Mouse (Mus musculus) thymus, postnatal 25 days (tissue): Measurements from ENCODE around the gene Cdkal1.

ENCODE experiments used
- DNase-seq: peaks from one replicate; pipeline ENCODE4 v3.0.0; 2022

The Cdkal1 gene

GRCm38 (mm10) chr13:29808383-29808782 lies 47.1 kb downstream of the Cdkal1 start:
- no peak for DNase-seq

GRCm38 (mm10) chr13:29807930-29808329 lies 47.5 kb downstream of the Cdkal1 start:
- DNase-seq = no peak

GRCm38 (mm10) chr13:29806871-29807270 lies 48.6 kb downstream of the Cdkal1 start:
- no peak for DNase-seq

- DNase-seq = no peak
Observed at GRCm38 (mm10) chr13:29805296-29805695, 50.2 kb downstream of the Cdkal1 start.

GRCm38 (mm10) chr13:29804034-29804433 lies 51.4 kb downstream of the Cdkal1 start:
- DNase-seq = no peak

GRCm38 (mm10) chr13:29802699-29803098 lies 52.8 kb downstream of the Cdkal1 start:
- DNase-seq = no peak

GRCm38 (mm10) chr13:29800078-29800477 lies 55.4 kb downstream of the Cdkal1 start:
- DNase-seq = no peak

- DNase-seq = no peak
Observed at GRCm38 (mm10) chr13:29792112-29792511, 63.4 kb downstream of the Cdkal1 start.

GRCm38 (mm10) chr13:29791439-29791838 lies 64.0 kb downstream of the Cdkal1 start:
- no peak for DNase-seq

- DNase-seq = no peak
Observed at GRCm38 (mm10) chr13:29786984-29787383, 68.5 kb downstream of the Cdkal1 start.

- no peak for DNase-seq
Observed at GRCm38 (mm10) chr13:29784894-29785293, 70.6 kb downstream of the Cdkal1 start.

GRCm38 (mm10) chr13:29781332-29781731 lies 74.1 kb downstream of the Cdkal1 start:
- no peak for DNase-seq

- peak; percentile 9 for DNase-seq
Observed at GRCm38 (mm10) chr13:29780713-29781112, 74.8 kb downstream of the Cdkal1 start.

- DNase-seq = no peak
Observed at GRCm38 (mm10) chr13:29779519-29779918, 76.0 kb downstream of the Cdkal1 start.

GRCm38 (mm10) chr13:29779116-29779515 lies 76.4 kb downstream of the Cdkal1 start:
- no peak for DNase-seq

GRCm38 (mm10) chr13:29778124-29778523 lies 77.3 kb downstream of the Cdkal1 start:
- no peak for DNase-seq

GRCm38 (mm10) chr13:29777225-29777624 lies 78.2 kb downstream of the Cdkal1 start:
- no peak for DNase-seq

- no peak for DNase-seq
Observed at GRCm38 (mm10) chr13:29775603-29776230, 79.8 kb downstream of the Cdkal1 start.

GRCm38 (mm10) chr13:29773563-29773962 lies 81.9 kb downstream of the Cdkal1 start:
- DNase-seq = no peak

GRCm38 (mm10) chr13:29772970-29773369 lies 82.5 kb downstream of the Cdkal1 start:
- DNase-seq = no peak

GRCm38 (mm10) chr13:29769647-29770436 lies 85.6 kb downstream of the Cdkal1 start:
- peak; percentile 21 for DNase-seq

- no peak for DNase-seq
Observed at GRCm38 (mm10) chr13:29768104-29768503, 87.4 kb downstream of the Cdkal1 start.

GRCm38 (mm10) chr13:29767587-29767986 lies 87.9 kb downstream of the Cdkal1 start:
- DNase-seq = no peak

GRCm38 (mm10) chr13:29766377-29766776 lies 89.1 kb downstream of the Cdkal1 start:
- no peak for DNase-seq
